In genomic region chr17:81743034-81743433, GRCm38 (mm10) we compare ENCODE assay signal across 24 mouse cellular contexts.
"Had no signal": no experiment of that assay in that cellular context is flagged by ENCODE, and none has a peak within 500 bp of the region (broad histone marks: within the 10 kb centered on the region; RNA-seq: fewer than 3 reads in every experiment).

No protein-coding gene starts in this region.

- H3K4me1 ChIP-seq: hindbrain, embryonic 10.5 days; hindbrain, embryonic 12.5 days; intestine, embryonic 15.5 days; limb, embryonic 13.5 days; limb, embryonic 15.5 days; liver, embryonic 12.5 days had no signal

- H3K9ac ChIP-seq: hindbrain, embryonic 12.5 days; hindbrain, embryonic 14.5 days; intestine, embryonic 15.5 days; limb, embryonic 13.5 days; limb, embryonic 15.5 days; liver, embryonic 12.5 days; liver, embryonic 14.5 days had no signal

- H3K9me3 ChIP-seq: hindbrain, embryonic 10.5 days; hindbrain, embryonic 12.5 days; intestine, embryonic 15.5 days; limb, embryonic 13.5 days; limb, embryonic 15.5 days; liver, embryonic 12.5 days had no signal

- ATAC-seq: hindbrain, embryonic 16.5 days; inflammation-experienced regulatory T-cells, adult 6 months; intestine, embryonic 15.5 days; intestine, postnatal 0 days; liver, embryonic 12.5 days had no signal

- H3K4me3 ChIP-seq: hindbrain, embryonic 10.5 days; hindbrain, embryonic 12.5 days; intestine, embryonic 15.5 days; limb, embryonic 13.5 days; limb, embryonic 15.5 days; liver, embryonic 12.5 days had no signal

- H3K27me3 ChIP-seq: hindbrain, embryonic 12.5 days; intestine, embryonic 15.5 days; limb, embryonic 13.5 days; limb, embryonic 15.5 days; liver, embryonic 12.5 days had no signal

- H3K4me2 ChIP-seq: heart, embryonic 11.5 days; hindbrain, embryonic 12.5 days; hindbrain, embryonic 14.5 days; intestine, embryonic 15.5 days; limb, embryonic 13.5 days; limb, embryonic 15.5 days; liver, embryonic 12.5 days had no signal

- H3K27ac ChIP-seq: hindbrain, embryonic 10.5 days; hindbrain, embryonic 12.5 days; hindbrain, embryonic 14.5 days; intestine, embryonic 15.5 days; limb, embryonic 13.5 days; limb, embryonic 15.5 days; liver, embryonic 12.5 days; liver, embryonic 14.5 days had no signal

- DNase-seq: gastrocnemius, postnatal 14 days; gastrocnemius, postnatal 36 days; heart, adult 18-20 months; heart, postnatal 4 days; kidney, adult 18-20 months; kidney, adult 8-10 months; kidney, postnatal 10 days; kidney, postnatal 25 days; kidney, postnatal 4 days; layer of hippocampus, adult 9-11 months; layer of hippocampus, postnatal 36 days; left cerebral cortex, postnatal 4 days had no signal

- H3K36me3 ChIP-seq: hindbrain, embryonic 10.5 days; hindbrain, embryonic 12.5 days; intestine, embryonic 15.5 days; limb, embryonic 13.5 days; limb, embryonic 15.5 days; liver, embryonic 12.5 days had no signal
